1 mouse cellular context compared by ENCODE assay signal in genomic region chr8:84235746-84236409, GRCm38 (mm10).
TF ChIP-seq lines count a peak whose summit lies in the region.

No protein-coding gene starts in this region.

TF ChIP-seq in CH12.LX, 34 proteins besides CTCF, POLR2A, EP300 and RAD21:
- no peak for TF ChIP-seq JUND (conservative IDR thresholded peaks at IDR 0.05; ENCODE audit: low read depth, low read length)
- TF ChIP-seq MYC (IDR thresholded peaks at IDR 0.05; ENCODE audit: low read depth, low read length), result no peak
- TF ChIP-seq GABPA (IDR thresholded peaks at IDR 0.05; ENCODE audit: insufficient replicate concordance, low read depth, low read length), result no peak
- TF ChIP-seq ZC3H11A (IDR thresholded peaks at IDR 0.05; ENCODE audit: low read depth, low read length), result no peak
- TF ChIP-seq IRF4 (IDR thresholded peaks at IDR 0.05; ENCODE audit: low read depth, low read length), result no peak
- 0 out of 2 replicates have a peak, but pooled peaks have one; percentile 14 for TF ChIP-seq NELFE (IDR thresholded peaks at IDR 0.05; ENCODE audit: low read depth, low read length)
- no peak; the same call in 1 of the 2 replicates for TF ChIP-seq BHLHE40 (IDR thresholded peaks at IDR 0.05; ENCODE audit: low read depth, low read length)
- no peak for TF ChIP-seq PAX5 (IDR thresholded peaks at IDR 0.05; ENCODE audit: low read length)
- TF ChIP-seq MAFK (IDR thresholded peaks at IDR 0.05; ENCODE audit: insufficient replicate concordance, low read length), result 0 out of 2 replicates have a peak, but pooled peaks have one; percentile 9
- no peak for TF ChIP-seq MAX (IDR thresholded peaks at IDR 0.05; ENCODE audit: low read length)
- TF ChIP-seq MAZ (IDR thresholded peaks at IDR 0.05; ENCODE audit: low read depth, low read length), result no peak
- 0 out of 2 replicates have a peak, but pooled peaks have one; percentile 20 for TF ChIP-seq TCF12 (IDR thresholded peaks at IDR 0.05; ENCODE audit: low read depth, low read length)
- no peak for TF ChIP-seq ETS1 (conservative IDR thresholded peaks at IDR 0.05; ENCODE audit: low read depth, low read length)
- TF ChIP-seq MXI1 (IDR thresholded peaks at IDR 0.05; ENCODE audit: low read depth, low read length), result no peak
- TF ChIP-seq NRF1 (IDR thresholded peaks at IDR 0.05; ENCODE audit: low read depth, low read length), result no peak
- TF ChIP-seq ELF1 (IDR thresholded peaks at IDR 0.05; ENCODE audit: low read depth, low read length), result no peak
- TF ChIP-seq USF1 (IDR thresholded peaks at IDR 0.05; ENCODE audit: low read depth, low read length), result no peak
